11 mouse cellular contexts compared by ENCODE assay signal in the genomic region with DNA sequence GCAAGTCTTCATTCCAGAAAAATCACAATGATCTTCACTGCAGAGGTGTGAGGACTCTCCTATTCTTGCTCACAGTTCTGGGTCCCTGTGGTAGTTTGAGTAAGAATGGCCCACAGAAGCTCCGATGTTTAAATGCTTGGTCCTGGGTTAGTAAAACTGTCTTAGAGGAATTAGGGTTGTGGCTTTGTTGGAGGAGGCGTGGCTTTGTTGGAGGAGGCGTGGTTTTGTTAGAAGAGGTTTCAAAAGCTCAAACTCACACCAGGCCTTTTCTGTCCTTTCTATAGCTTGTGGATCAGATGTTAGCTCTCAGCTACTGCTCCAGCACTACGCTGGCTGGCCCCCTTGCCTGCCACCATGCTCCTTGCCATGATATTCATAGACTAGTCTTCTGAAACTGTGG. TPM values are rescaled to one million over a fixed set of nuclear protein-coding genes. Genes with fewer than 3 reads are reported as not detected.
A peak's percentile ranks its signal among the peaks of the same experiment; 100 is the strongest.
DNase-seq lines count a peak whose midpoint lies in the region; ATAC-seq lines count a peak whose summit lies in the region.
"Had no signal": no experiment of that assay in that cellular context is flagged by ENCODE, and none has a peak within 500 bp of the region (broad histone marks: within the 10 kb centered on the region; RNA-seq: fewer than 3 reads in every experiment).

No protein-coding gene starts in this region.

- 0 out of 2 replicates have a peak, but pooled peaks have one; percentile 34 for ATAC-seq in intestine, embryonic 15.5 days
- no peak for ATAC-seq in intestine, embryonic 16.5 days
- peak; percentile 20; the same call in 1 of the 2 replicates for ATAC-seq in embryonic facial prominence, embryonic 14.5 days (ENCODE audit: low read depth)
- no peak for ATAC-seq in forebrain, embryonic 11.5 days (replicated peaks; ENCODE audit: low FRiP score)

- H3K27me3 ChIP-seq in intestine, embryonic 15.5 days (replicated peaks), result no peaks in the 10 kb centered on the region
- H3K27me3 ChIP-seq in intestine, embryonic 16.5 days (replicated peaks; ENCODE audit: control insufficient read depth, insufficient read depth, low read length), result no peaks in the 10 kb centered on the region
- no peaks in the 10 kb centered on the region for H3K27me3 ChIP-seq in embryonic facial prominence, embryonic 14.5 days (replicated peaks; ENCODE audit: control insufficient read depth, insufficient read depth, low read length)
- no peaks in the 10 kb centered on the region for H3K27me3 ChIP-seq in splenic B cell, adult 2 months (ENCODE audit: control insufficient read depth, insufficient read depth, low read length, poor library complexity, severe bottlenecking)
- no peaks in the 10 kb centered on the region for H3K27me3 ChIP-seq in forebrain, embryonic 11.5 days (ENCODE audit: control insufficient read depth, insufficient read depth, low read length)
- H3K27me3 ChIP-seq: midbrain, embryonic 12.5 days had no signal

- no peaks in the 10 kb centered on the region for H3K36me3 ChIP-seq in intestine, embryonic 15.5 days
- H3K36me3 ChIP-seq in intestine, embryonic 16.5 days (ENCODE audit: control insufficient read depth, insufficient read depth, low read length), result no peaks in the 10 kb centered on the region
- H3K36me3 ChIP-seq in embryonic facial prominence, embryonic 14.5 days (ENCODE audit: control insufficient read depth, insufficient read depth, low read length), result no peaks in the 10 kb centered on the region
- no peaks in the 10 kb centered on the region for H3K36me3 ChIP-seq in splenic B cell, adult 2 months (ENCODE audit: control insufficient read depth, insufficient read depth, low read length, poor library complexity, severe bottlenecking)
- H3K36me3 ChIP-seq in forebrain, embryonic 11.5 days (ENCODE audit: control insufficient read depth, insufficient read depth, low read length), result no peaks in the 10 kb centered on the region
- H3K36me3 ChIP-seq: forebrain, embryonic 10.5 days; midbrain, embryonic 12.5 days had no signal

- H3K9ac ChIP-seq in intestine, embryonic 15.5 days, result no peak overlapping the region
- H3K9ac ChIP-seq in intestine, embryonic 16.5 days (ENCODE audit: low read depth, low read length), result no peak overlapping the region
- H3K9ac ChIP-seq in embryonic facial prominence, embryonic 14.5 days (ENCODE audit: low read depth, low read length), result no peak overlapping the region
- H3K9ac ChIP-seq in forebrain, embryonic 11.5 days (ENCODE audit: low read length), result no peak overlapping the region
- H3K9ac ChIP-seq: midbrain, embryonic 12.5 days had no signal

- H3K4me3 ChIP-seq in intestine, embryonic 15.5 days (replicated peaks), result no peak overlapping the region
- no peak overlapping the region for H3K4me3 ChIP-seq in intestine, embryonic 16.5 days (ENCODE audit: low read length)
- H3K4me3 ChIP-seq in embryonic facial prominence, embryonic 14.5 days (ENCODE audit: low read depth, low read length), result no peak overlapping the region
- no peak overlapping the region for H3K4me3 ChIP-seq in forebrain, embryonic 11.5 days (ENCODE audit: low read depth, low read length)
- H3K4me3 ChIP-seq: forebrain, embryonic 10.5 days; midbrain, embryonic 12.5 days had no signal

- WGBS in intestine, embryonic 15.5 days, result 40% methylated on average over 4 of the region's 4 CpGs
- 42% methylated on average over 4 of the region's 4 CpGs for WGBS in intestine, embryonic 16.5 days
- WGBS in embryonic facial prominence, embryonic 14.5 days, result 46% methylated on average over 4 of the region's 4 CpGs
- WGBS in forebrain, embryonic 11.5 days, result 53% methylated on average over 4 of the region's 4 CpGs

- peaks cover 6% of the 10 kb centered on the region for H3K4me1 ChIP-seq in intestine, embryonic 15.5 days (replicated peaks)
- H3K4me1 ChIP-seq in intestine, embryonic 16.5 days (ENCODE audit: control insufficient read depth, insufficient read depth, low read length), result no peaks in the 10 kb centered on the region
- peaks cover 5% of the 10 kb centered on the region for H3K4me1 ChIP-seq in embryonic facial prominence, embryonic 14.5 days (ENCODE audit: control insufficient read depth, insufficient read depth, low read length)
- H3K4me1 ChIP-seq in forebrain, embryonic 11.5 days (replicated peaks; ENCODE audit: control insufficient read depth, insufficient read depth, low read length), result no peaks in the 10 kb centered on the region
- H3K4me1 ChIP-seq: midbrain, embryonic 12.5 days had no signal

- H3K27ac ChIP-seq in intestine, embryonic 15.5 days, result no peak overlapping the region
- no peak overlapping the region for H3K27ac ChIP-seq in intestine, embryonic 16.5 days (ENCODE audit: low read length)
- H3K27ac ChIP-seq in embryonic facial prominence, embryonic 14.5 days (replicated peaks; ENCODE audit: low read depth, low read length), result no peak overlapping the region
- no peak overlapping the region for H3K27ac ChIP-seq in forebrain, embryonic 11.5 days (ENCODE audit: low read depth, low read length)
- H3K27ac ChIP-seq: forebrain, embryonic 10.5 days; midbrain, embryonic 12.5 days had no signal

- H3K9me3 ChIP-seq in intestine, embryonic 15.5 days, result no peaks in the 10 kb centered on the region
- H3K9me3 ChIP-seq in intestine, embryonic 16.5 days (ENCODE audit: control insufficient read depth, low read length), result no peaks in the 10 kb centered on the region
- no peaks in the 10 kb centered on the region for H3K9me3 ChIP-seq in embryonic facial prominence, embryonic 14.5 days (ENCODE audit: control insufficient read depth, low read length)
- no peaks in the 10 kb centered on the region for H3K9me3 ChIP-seq in forebrain, embryonic 11.5 days (ENCODE audit: control insufficient read depth, low read length)
- H3K9me3 ChIP-seq: forebrain, embryonic 10.5 days; midbrain, embryonic 12.5 days had no signal

- peak; percentile 20 for DNase-seq in retina, postnatal 1 day
- DNase-seq in retina, embryonic 14.5 days (ENCODE audit: low spot score), result no peak
- no peak for DNase-seq in embryonic facial prominence, embryonic 14.5 days (ENCODE audit: low spot score)
- peak; percentile 71 for DNase-seq in splenic B cell, adult 2 months (ENCODE audit: low read depth, low spot score)
- DNase-seq in gastrocnemius, adult 18-20 months (ENCODE audit: low spot score), result no peak
- no peak for DNase-seq in forebrain, embryonic 11.5 days (ENCODE audit: low spot score)
- DNase-seq: heart, postnatal 36 days had no signal

- no peak overlapping the region for H3K4me2 ChIP-seq in intestine, embryonic 15.5 days (replicated peaks)
- no peak overlapping the region for H3K4me2 ChIP-seq in intestine, embryonic 16.5 days (ENCODE audit: low read depth, low read length)
- 0 out of 2 replicates have a peak overlapping the region, but pooled peaks have one; percentile 7 for H3K4me2 ChIP-seq in embryonic facial prominence, embryonic 14.5 days (ENCODE audit: low read depth, low read length)
- H3K4me2 ChIP-seq in forebrain, embryonic 11.5 days (ENCODE audit: low read depth, low read length, severe bottlenecking), result no peak overlapping the region
- H3K4me2 ChIP-seq: midbrain, embryonic 12.5 days had no signal

RNA-seq across cellular contexts. Expression of a gene that starts 27.6 kb away (rescaled TPM):
- 1.4 and 1.6 TPM in 2 replicates for polyA plus RNA-seq in intestine, embryonic 15.5 days (2015; fragmentation: Nextera tagmentation; extraction: Ambion mirVana)
- 1.2 and 1.4 TPM in 2 replicates for polyA plus RNA-seq in intestine, embryonic 16.5 days (2015; fragmentation: Nextera tagmentation; extraction: Ambion mirVana)
- polyA plus RNA-seq in embryonic facial prominence, embryonic 14.5 days (2014; fragmentation: Nextera tagmentation; extraction: Ambion mirVana), result 4.0 and 5.3 TPM in 2 replicates
- under 1 TPM; 0.59 to 0.78 TPM for total RNA-seq in gastrocnemius, adult 18-20 months (2021)
- 0.55 and 1.1 TPM in 2 replicates for polyA plus RNA-seq in forebrain, embryonic 11.5 days (2014; fragmentation: Nextera tagmentation; extraction: Ambion mirVana)

RNA-seq across cellular contexts. Expression of a gene that starts 57.8 kb away (rescaled TPM):
- 109 TPM in 2 replicates for polyA plus RNA-seq in intestine, embryonic 15.5 days (2015; fragmentation: Nextera tagmentation; extraction: Ambion mirVana)
- 90.2 and 93.8 TPM in 2 replicates for polyA plus RNA-seq in intestine, embryonic 16.5 days (2015; fragmentation: Nextera tagmentation; extraction: Ambion mirVana)
- 90.5 and 103 TPM in 2 replicates for polyA plus RNA-seq in embryonic facial prominence, embryonic 14.5 days (2014; fragmentation: Nextera tagmentation; extraction: Ambion mirVana)
- 10 to 100 TPM; 57.0 to 64.2 TPM for total RNA-seq in gastrocnemius, adult 18-20 months (2021)
- polyA plus RNA-seq in forebrain, embryonic 11.5 days (2014; fragmentation: Nextera tagmentation; extraction: Ambion mirVana), result 276 and 281 TPM in 2 replicates

Comparison
In these comparisons a context has a peak if more than half of its experiments do, and no peak if none do; other contexts are left out.
1. ATAC-seq: peak in intestine, embryonic 15.5 days (single experiment) and embryonic facial prominence, embryonic 14.5 days (single experiment); none in intestine, embryonic 16.5 days (single experiment) and forebrain, embryonic 11.5 days (single experiment).
2. DNase-seq: peak in retina, postnatal 1 day (single experiment) and splenic B cell, adult 2 months (single experiment); none in retina, embryonic 14.5 days (single experiment), embryonic facial prominence, embryonic 14.5 days (single experiment), gastrocnemius, adult 18-20 months (single experiment) and forebrain, embryonic 11.5 days (single experiment).